Mouse (Mus musculus): Measurements from ENCODE around the gene Gm3776. TPM values are rescaled to one million over a fixed set of nuclear protein-coding genes. Genes with fewer than 3 reads are reported as not detected.
"Not testable (repeated sequence)": the region's sequence is repeated elsewhere in the genome, so short reads cannot be mapped to it uniquely, and the experiment has no call there.

Gm3776 gene
- polyA plus RNA-seq, 1 experiment from 2014 or later: not detected

- H3K36me3 ChIP-seq (ENCODE audit: control insufficient read depth, insufficient read depth); H3K4me1 ChIP-seq (ENCODE audit: control insufficient read depth, insufficient read depth, low read length); H3K4me3 ChIP-seq (ENCODE audit: low read length); H3K27ac ChIP-seq (ENCODE audit: low read length); H3K27me3 ChIP-seq (ENCODE audit: control insufficient read depth, insufficient read depth, low read length); H3K9me3 ChIP-seq (replicated peaks; ENCODE audit: control insufficient read depth, low read length); H3K9ac ChIP-seq (ENCODE audit: low read length); H3K4me2 ChIP-seq (ENCODE audit: low read depth, low read length); ATAC-seq (replicated peaks; ENCODE audit: extremely low read depth, insufficient read depth, low FRiP score): not testable (repeated sequence)
- 79% methylated on average over 3 of the region's 3 CpGs for WGBS
Measured at GRCm38 (mm10) chr9:78308122-78308521, 51.2 kb downstream of the Gm3776 start.

- Histone ChIP-seq H3K4me1 (ENCODE audit: control insufficient read depth, insufficient read depth, low read length) (no peaks in the 10 kb centered on the region), H3K27me3 (ENCODE audit: control insufficient read depth, insufficient read depth, low read length) (no peaks in the 10 kb centered on the region), H3K9me3 (replicated peaks; ENCODE audit: control insufficient read depth, low read length) (no peaks in the 10 kb centered on the region), H3K36me3 (ENCODE audit: control insufficient read depth, insufficient read depth) (no peaks in the 10 kb centered on the region), H3K4me3 (ENCODE audit: low read length) (no peak within 1 kb of the TSS), H3K27ac (ENCODE audit: low read length) (no peak within 1 kb of the TSS), H3K9ac (ENCODE audit: low read length) (no peak within 1 kb of the TSS), H3K4me2 (ENCODE audit: low read depth, low read length) (no peak within 1 kb of the TSS)
- WGBS: 70% methylated on average over 2 of the region's 2 CpGs
- no peak for ATAC-seq (replicated peaks; ENCODE audit: extremely low read depth, insufficient read depth, low FRiP score)
Measured at GRCm38 (mm10) chr9:78314696-78315095, 57.8 kb downstream of the Gm3776 start, which contains the start of gene Omt2a. Gene Omt2a (minus strand): TSS chr9:78314796.

Other genes with a start within 250 kb of the Gm3776 start
- gene Gcm1, start 205.2 kb upstream of the Gm3776 start, polyA plus RNA-seq (2015; fragmentation: Nextera tagmentation; extraction: Ambion mirVana): 0.07 TPM in 1 of 2 replicates, not detected in the other
- 41.1 and 47.3 TPM in 2 replicates for gene Fbxo9, start 148.1 kb upstream of the Gm3776 start, polyA plus RNA-seq (2015; fragmentation: Nextera tagmentation; extraction: Ambion mirVana)
- gene Ick, start 147.9 kb upstream of the Gm3776 start, polyA plus RNA-seq (2015; fragmentation: Nextera tagmentation; extraction: Ambion mirVana): 13.5 and 14.6 TPM in 2 replicates
- gene Gsta4, start 74.4 kb upstream of the Gm3776 start, polyA plus RNA-seq (2015; fragmentation: Nextera tagmentation; extraction: Ambion mirVana): 67.5 and 71.7 TPM in 2 replicates
- gene Gsta1, start 26.5 kb upstream of the Gm3776 start, polyA plus RNA-seq (2015; fragmentation: Nextera tagmentation; extraction: Ambion mirVana): 0.42 TPM in 1 of 2 replicates, not detected in the other
- gene Gm10639, start 32.8 kb downstream of the Gm3776 start, polyA plus RNA-seq (2015; fragmentation: Nextera tagmentation; extraction: Ambion mirVana): not detected in 2 replicates
- gene Omt2a, start 57.7 kb downstream of the Gm3776 start, polyA plus RNA-seq (2015; fragmentation: Nextera tagmentation; extraction: Ambion mirVana): not detected in 2 replicates
- not detected in 2 replicates for gene Omt2b, start 70.5 kb downstream of the Gm3776 start, polyA plus RNA-seq (2015; fragmentation: Nextera tagmentation; extraction: Ambion mirVana)
- 0.20 and 0.42 TPM in 2 replicates for gene Gsta2, start 98.7 kb downstream of the Gm3776 start, polyA plus RNA-seq (2015; fragmentation: Nextera tagmentation; extraction: Ambion mirVana)
- gene Dppa5a, start 111.0 kb downstream of the Gm3776 start, polyA plus RNA-seq (2015; fragmentation: Nextera tagmentation; extraction: Ambion mirVana): not detected in 2 replicates
- 0.39 and 0.44 TPM in 2 replicates for gene Ooep, start 121.6 kb downstream of the Gm3776 start, polyA plus RNA-seq (2015; fragmentation: Nextera tagmentation; extraction: Ambion mirVana)
- 0.08 and 0.12 TPM in 2 replicates for gene Ddx43, start 138.6 kb downstream of the Gm3776 start, polyA plus RNA-seq (2015; fragmentation: Nextera tagmentation; extraction: Ambion mirVana)
- 1.4 and 1.5 TPM in 2 replicates for gene Cgas, start 186.1 kb downstream of the Gm3776 start, polyA plus RNA-seq (2015; fragmentation: Nextera tagmentation; extraction: Ambion mirVana)
- 30.1 and 32.8 TPM in 2 replicates for gene Mto1, start 191.1 kb downstream of the Gm3776 start, polyA plus RNA-seq (2015; fragmentation: Nextera tagmentation; extraction: Ambion mirVana)
- gene Gm17324, start 191.7 kb downstream of the Gm3776 start, polyA plus RNA-seq (2015; fragmentation: Nextera tagmentation; extraction: Ambion mirVana): 0.49 and 0.50 TPM in 2 replicates
- gene Eef1a1, start 232.0 kb downstream of the Gm3776 start, polyA plus RNA-seq (2015; fragmentation: Nextera tagmentation; extraction: Ambion mirVana): 3,112 and 3,297 TPM in 2 replicates